Mouse (Mus musculus): ENCODE data around the gene Ap3b1. TPM values are rescaled to one million over a fixed set of nuclear protein-coding genes. Genes with fewer than 3 reads are reported as not detected.

Ap3b1 gene
- polyA plus RNA-seq, 1 experiment from 2014 or later = 15.7 TPM

DNA sequence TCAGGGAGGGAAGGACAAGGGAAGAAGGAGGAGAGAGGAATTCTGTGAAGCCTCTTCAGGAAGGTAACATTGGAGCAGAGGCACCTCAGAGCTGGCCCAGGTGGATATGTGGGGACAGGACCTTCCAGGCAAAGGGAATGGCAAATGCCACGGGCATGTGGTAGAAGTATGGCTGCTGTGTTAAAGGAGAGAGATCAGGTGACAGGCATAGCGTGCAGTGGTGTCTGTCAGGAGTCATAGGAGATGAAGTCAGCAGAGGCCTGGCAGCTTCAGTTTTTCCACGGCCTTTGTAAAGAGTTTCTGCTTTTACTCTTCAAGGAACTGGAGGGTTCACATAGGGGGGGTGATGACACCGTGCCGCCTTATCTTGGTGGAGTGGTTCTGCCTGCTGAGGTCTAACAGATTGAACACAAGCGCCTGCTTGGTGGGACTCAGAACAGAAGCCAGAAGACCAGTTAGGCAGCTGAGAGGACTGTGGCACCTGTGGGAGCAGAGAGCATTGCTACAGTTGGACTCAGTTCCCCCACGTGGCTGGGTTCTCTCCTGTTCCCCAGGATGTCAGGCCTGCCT lies 166.0 kb downstream of the Ap3b1 start:
- no peaks in the 10 kb centered on the region for H3K9me3 ChIP-seq (replicated peaks; ENCODE audit: control insufficient read depth, low read length)
- ATAC-seq (ENCODE audit: low read depth) = peak; percentile 68
- H3K9ac ChIP-seq (ENCODE audit: low read depth, low read length) = no peak overlapping the region
- no peak overlapping the region for H3K27ac ChIP-seq (ENCODE audit: low read length)
- no peak overlapping the region for H3K4me3 ChIP-seq (ENCODE audit: low read depth, low read length)
- H3K27me3 ChIP-seq (ENCODE audit: control insufficient read depth, insufficient read depth, low read depth, low read length) = no peaks in the 10 kb centered on the region
- H3K4me1 ChIP-seq (ENCODE audit: control insufficient read depth, low read depth, low read length) = peaks cover 2% of the 10 kb centered on the region
- no peaks in the 10 kb centered on the region; the same call in 1 of the 2 replicates for H3K36me3 ChIP-seq (ENCODE audit: control insufficient read depth, insufficient read depth)
- no peak overlapping the region for H3K4me2 ChIP-seq (ENCODE audit: low read depth, low read length)
- 31% methylated on average over 7 of the region's 7 CpGs for WGBS (ENCODE audit: insufficient replicate concordance)

DNA sequence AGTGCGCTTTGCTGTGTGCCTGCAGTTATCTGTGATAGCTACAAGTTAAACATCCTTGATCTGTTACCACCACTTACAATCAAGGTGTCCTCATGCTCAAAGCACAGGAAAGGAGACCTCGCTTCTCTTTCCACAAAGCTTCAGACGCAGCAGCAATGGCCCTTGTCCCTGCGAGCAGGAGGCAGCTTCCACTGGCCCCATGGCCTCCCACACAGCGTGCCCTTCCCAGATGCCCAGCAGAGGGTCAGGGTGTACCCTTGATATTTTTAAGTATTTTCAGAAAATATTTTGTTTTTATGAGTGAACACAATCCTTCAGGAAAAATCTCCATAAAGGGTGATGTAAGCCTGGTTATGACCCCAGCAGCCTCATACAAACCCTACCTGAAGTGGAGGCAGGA lies 170.4 kb downstream of the Ap3b1 start:
- H3K27ac ChIP-seq (ENCODE audit: low read length) = no peak overlapping the region
- no peak overlapping the region for H3K4me2 ChIP-seq (ENCODE audit: low read depth, low read length)
- WGBS (ENCODE audit: insufficient replicate concordance) = 83% methylated on average over 5 of the region's 5 CpGs
- H3K4me3 ChIP-seq (ENCODE audit: low read depth, low read length) = no peak overlapping the region
- H3K9ac ChIP-seq (ENCODE audit: low read depth, low read length) = no peak overlapping the region
- no peaks in the 10 kb centered on the region for H3K27me3 ChIP-seq (ENCODE audit: control insufficient read depth, insufficient read depth, low read depth, low read length)
- H3K36me3 ChIP-seq (ENCODE audit: control insufficient read depth, insufficient read depth) = no peaks in the 10 kb centered on the region; the same call in 1 of the 2 replicates
- ATAC-seq (ENCODE audit: low read depth) = no peak
- peaks cover 2% of the 10 kb centered on the region for H3K4me1 ChIP-seq (ENCODE audit: control insufficient read depth, low read depth, low read length)
- H3K9me3 ChIP-seq (replicated peaks; ENCODE audit: control insufficient read depth, low read length) = no peaks in the 10 kb centered on the region

DNA sequence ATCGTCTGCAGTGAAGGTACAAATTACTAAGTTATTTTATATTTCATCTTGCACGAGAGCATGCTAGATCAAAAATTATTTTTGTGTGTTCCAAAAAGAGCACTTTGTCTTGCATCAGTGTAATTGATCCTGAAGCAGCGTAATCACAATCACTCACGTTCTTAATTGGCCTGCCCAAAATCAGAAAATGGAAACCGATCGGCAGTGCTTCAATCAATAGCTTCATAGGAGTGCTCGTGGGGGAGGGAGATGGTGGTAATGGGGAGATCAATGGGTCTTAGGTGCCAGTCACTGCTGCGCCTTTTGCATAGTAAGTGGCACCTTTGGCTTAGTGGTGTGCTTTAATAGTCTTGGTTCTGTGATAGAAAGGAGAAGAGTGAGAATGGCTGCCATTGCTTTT lies 174.8 kb downstream of the Ap3b1 start:
- Histone ChIP-seq H3K4me3 (ENCODE audit: low read depth, low read length) (no peak overlapping the region), H3K9ac (ENCODE audit: low read depth, low read length) (no peak overlapping the region), H3K4me1 (ENCODE audit: control insufficient read depth, low read depth, low read length) (no peaks in the 10 kb centered on the region), H3K4me2 (ENCODE audit: low read depth, low read length) (no peak overlapping the region), H3K27me3 (ENCODE audit: control insufficient read depth, insufficient read depth, low read depth, low read length) (no peaks in the 10 kb centered on the region), H3K36me3 (ENCODE audit: control insufficient read depth, insufficient read depth) (no peaks in the 10 kb centered on the region), H3K27ac (ENCODE audit: low read length) (no peak overlapping the region), H3K9me3 (replicated peaks; ENCODE audit: control insufficient read depth, low read length) (no peaks in the 10 kb centered on the region)
- ATAC-seq (ENCODE audit: low read depth) = no peak
- 82% methylated on average over 8 of the region's 8 CpGs for WGBS (ENCODE audit: insufficient replicate concordance)

DNA sequence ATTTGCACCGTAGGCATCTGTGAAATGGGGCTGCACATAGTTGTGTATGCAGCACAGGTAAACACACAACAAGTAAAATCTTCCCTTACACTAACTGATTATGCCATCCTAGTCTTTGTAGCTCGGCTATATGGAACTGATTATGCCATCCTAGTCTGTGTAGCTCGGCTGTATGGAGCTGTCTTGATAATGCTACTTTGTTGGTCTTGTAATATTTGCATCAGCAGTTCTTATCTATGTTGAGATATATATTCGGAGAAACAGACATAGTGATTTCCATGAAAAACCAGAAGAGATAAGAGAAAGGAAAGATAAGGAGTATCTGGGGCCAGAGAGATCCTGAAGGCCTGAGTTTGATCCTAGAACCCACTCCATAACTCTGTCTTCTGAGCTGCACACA lies 178.6 kb downstream of the Ap3b1 start:
- H3K27ac ChIP-seq (ENCODE audit: low read length) = no peak overlapping the region
- H3K4me1 ChIP-seq (ENCODE audit: control insufficient read depth, low read depth, low read length) = no peaks in the 10 kb centered on the region; the same call in 1 of the 2 replicates
- 34% methylated on average over 4 of the region's 4 CpGs for WGBS (ENCODE audit: insufficient replicate concordance)
- no peak overlapping the region for H3K4me2 ChIP-seq (ENCODE audit: low read depth, low read length)
- no peaks in the 10 kb centered on the region for H3K9me3 ChIP-seq (replicated peaks; ENCODE audit: control insufficient read depth, low read length)
- H3K27me3 ChIP-seq (ENCODE audit: control insufficient read depth, insufficient read depth, low read depth, low read length) = no peaks in the 10 kb centered on the region
- no peak overlapping the region for H3K9ac ChIP-seq (ENCODE audit: low read depth, low read length)
- ATAC-seq (ENCODE audit: low read depth) = peak; percentile 24; the same call in 1 of the 2 replicates
- no peaks in the 10 kb centered on the region for H3K36me3 ChIP-seq (ENCODE audit: control insufficient read depth, insufficient read depth)
- no peak overlapping the region for H3K4me3 ChIP-seq (ENCODE audit: low read depth, low read length)

DNA sequence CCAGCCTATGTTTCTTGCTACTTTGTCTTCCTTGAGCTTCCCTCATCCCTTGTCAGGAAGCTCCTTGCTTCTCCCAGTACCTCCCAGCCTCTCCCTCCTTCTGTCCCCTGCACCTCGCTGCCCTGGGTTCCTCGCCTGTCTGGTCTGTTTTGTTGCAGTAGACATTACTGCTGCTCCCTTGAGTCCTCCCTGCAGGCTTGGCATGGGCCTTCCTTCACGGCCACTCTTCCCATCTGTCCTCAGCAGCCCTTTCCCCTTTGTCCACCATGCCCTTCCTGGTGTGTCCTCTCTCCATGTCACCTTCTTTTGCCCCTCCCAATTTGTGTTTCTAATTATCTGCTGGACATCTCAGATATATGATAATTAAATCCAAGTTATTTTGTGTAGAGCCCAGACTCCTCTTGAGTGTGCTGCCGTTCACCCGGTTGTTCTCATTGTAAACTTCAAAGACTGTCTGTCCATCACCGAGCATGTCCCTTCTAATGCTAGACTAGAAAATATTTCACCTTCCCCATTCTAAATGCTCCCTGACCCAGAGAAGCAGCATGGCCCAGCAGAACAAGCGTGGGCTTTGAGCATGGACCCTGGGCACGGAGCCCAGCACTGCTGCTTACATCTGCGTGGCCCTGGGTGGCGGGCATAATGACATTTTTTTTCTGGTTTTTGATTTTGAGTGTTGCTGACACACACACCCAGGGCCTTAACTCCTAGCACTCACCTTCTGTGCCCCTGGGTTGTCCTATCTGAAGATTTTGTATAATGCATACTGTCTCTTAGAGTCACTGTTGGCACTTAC lies 181.3 kb downstream of the Ap3b1 start:
- no peaks in the 10 kb centered on the region for H3K27me3 ChIP-seq (ENCODE audit: control insufficient read depth, insufficient read depth, low read depth, low read length)
- ATAC-seq (ENCODE audit: low read depth) = no peak
- 85% methylated on average over 10 of the region's 10 CpGs for WGBS (ENCODE audit: insufficient replicate concordance)
- no peak overlapping the region for H3K4me3 ChIP-seq (ENCODE audit: low read depth, low read length)
- no peak overlapping the region for H3K27ac ChIP-seq (ENCODE audit: low read length)
- H3K4me2 ChIP-seq (ENCODE audit: low read depth, low read length) = no peak overlapping the region
- H3K9ac ChIP-seq (ENCODE audit: low read depth, low read length) = no peak overlapping the region
- H3K4me1 ChIP-seq (ENCODE audit: control insufficient read depth, low read depth, low read length) = no peaks in the 10 kb centered on the region; the same call in 1 of the 2 replicates
- H3K9me3 ChIP-seq (replicated peaks; ENCODE audit: control insufficient read depth, low read length) = no peaks in the 10 kb centered on the region
- peaks cover 2% of the 10 kb centered on the region; the same call in 1 of the 2 replicates for H3K36me3 ChIP-seq (ENCODE audit: control insufficient read depth, insufficient read depth)

DNA sequence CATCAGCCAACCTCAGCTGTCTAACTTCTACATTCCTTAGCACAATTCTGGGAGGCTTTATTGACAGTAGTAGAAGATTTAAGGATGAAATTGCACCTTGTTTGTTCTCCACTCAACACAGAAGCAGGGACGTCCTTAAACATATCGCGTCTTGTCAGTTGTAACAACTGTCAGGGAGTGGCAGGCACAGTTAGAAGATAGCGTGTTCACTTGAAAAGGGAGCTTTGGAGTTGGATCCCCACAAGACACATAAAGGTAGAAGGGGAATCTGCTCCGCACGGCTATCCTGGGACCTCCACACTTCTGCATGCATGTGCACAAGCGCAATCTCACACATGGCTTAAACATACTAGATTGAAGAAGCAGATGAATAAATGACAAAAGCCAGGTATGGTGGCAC lies 183.3 kb downstream of the Ap3b1 start:
- ATAC-seq (ENCODE audit: low read depth) = peak; percentile 39
- 64% methylated on average over 7 of the region's 7 CpGs for WGBS (ENCODE audit: insufficient replicate concordance)

DNA sequence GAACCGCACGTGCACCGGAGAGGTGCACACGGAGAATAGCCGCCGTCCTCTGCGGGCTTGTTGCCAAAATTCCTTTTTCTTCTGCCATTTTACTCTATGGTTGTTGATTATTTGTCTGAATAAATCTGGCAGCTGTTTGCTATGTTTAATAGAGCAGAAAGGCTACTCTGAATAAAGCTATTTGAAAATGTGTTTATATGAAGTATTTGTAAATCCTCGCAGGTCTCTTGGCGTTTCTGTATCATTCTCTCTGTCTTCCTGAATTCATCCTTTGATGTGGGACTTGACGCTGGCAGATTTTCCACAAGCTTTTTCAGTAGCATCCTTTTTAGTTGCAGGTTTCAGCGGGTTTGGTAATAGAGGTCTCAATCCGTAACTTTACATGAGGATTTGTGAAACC lies 185.5 kb downstream of the Ap3b1 start:
- H3K27ac ChIP-seq (ENCODE audit: low read length) = no peak overlapping the region
- no peak overlapping the region for H3K9ac ChIP-seq (ENCODE audit: low read depth, low read length)
- H3K36me3 ChIP-seq (ENCODE audit: control insufficient read depth, insufficient read depth) = peaks cover 2% of the 10 kb centered on the region; the same call in 1 of the 2 replicates
- no peaks in the 10 kb centered on the region; the same call in 1 of the 2 replicates for H3K4me1 ChIP-seq (ENCODE audit: control insufficient read depth, low read depth, low read length)
- no peak overlapping the region for H3K4me3 ChIP-seq (ENCODE audit: low read depth, low read length)
- no peaks in the 10 kb centered on the region for H3K27me3 ChIP-seq (ENCODE audit: control insufficient read depth, insufficient read depth, low read depth, low read length)
- no peak for ATAC-seq (ENCODE audit: low read depth)
- no peaks in the 10 kb centered on the region for H3K9me3 ChIP-seq (replicated peaks; ENCODE audit: control insufficient read depth, low read length)
- WGBS (ENCODE audit: insufficient replicate concordance) = 88% methylated on average over 12 of the region's 12 CpGs
- no peak overlapping the region for H3K4me2 ChIP-seq (ENCODE audit: low read depth, low read length)

More for the DNA sequence above, 183.3 kb downstream of the Ap3b1 start:
- Histone ChIP-seq H3K27ac (ENCODE audit: low read length) (no peak overlapping the region), H3K4me3 (ENCODE audit: low read depth, low read length) (no peak overlapping the region), H3K9ac (ENCODE audit: low read depth, low read length) (no peak overlapping the region), H3K9me3 (replicated peaks; ENCODE audit: control insufficient read depth, low read length) (no peaks in the 10 kb centered on the region), H3K27me3 (ENCODE audit: control insufficient read depth, insufficient read depth, low read depth, low read length) (no peaks in the 10 kb centered on the region), H3K36me3 (ENCODE audit: control insufficient read depth, insufficient read depth) (peaks cover 2% of the 10 kb centered on the region; the same call in 1 of the 2 replicates), H3K4me2 (ENCODE audit: low read depth, low read length) (no peak overlapping the region), H3K4me1 (ENCODE audit: control insufficient read depth, low read depth, low read length) (no peaks in the 10 kb centered on the region; the same call in 1 of the 2 replicates)

DNA sequence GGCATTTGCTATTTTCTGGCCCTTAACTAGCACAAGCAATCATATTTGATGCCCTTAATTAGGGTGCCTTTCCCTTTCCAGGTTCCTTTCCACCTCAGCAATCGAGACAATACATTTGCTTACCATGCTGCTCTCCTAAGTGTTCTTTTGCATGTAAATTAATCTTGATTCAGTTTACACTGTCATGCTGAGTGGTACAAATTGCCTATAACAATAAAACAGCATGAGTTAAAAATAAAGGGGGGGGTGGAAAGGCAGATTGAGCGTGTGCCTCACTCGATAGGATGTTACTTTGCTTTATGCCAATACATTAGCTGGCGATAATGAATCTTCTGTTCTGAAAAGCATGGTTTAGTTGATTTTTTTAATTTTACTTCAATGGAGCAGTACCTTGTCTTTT lies 187.0 kb downstream of the Ap3b1 start:
- Histone ChIP-seq H3K27me3 (ENCODE audit: control insufficient read depth, insufficient read depth, low read depth, low read length) (no peaks in the 10 kb centered on the region), H3K9me3 (replicated peaks; ENCODE audit: control insufficient read depth, low read length) (no peaks in the 10 kb centered on the region), H3K36me3 (ENCODE audit: control insufficient read depth, insufficient read depth) (peaks cover 2% of the 10 kb centered on the region; the same call in 1 of the 2 replicates), H3K4me2 (ENCODE audit: low read depth, low read length) (no peak overlapping the region), H3K4me1 (ENCODE audit: control insufficient read depth, low read depth, low read length) (no peaks in the 10 kb centered on the region; the same call in 1 of the 2 replicates), H3K9ac (ENCODE audit: low read depth, low read length) (no peak overlapping the region), H3K4me3 (ENCODE audit: low read depth, low read length) (no peak overlapping the region), H3K27ac (ENCODE audit: low read length) (no peak overlapping the region)
- 79% methylated on average over 4 of the region's 4 CpGs for WGBS (ENCODE audit: insufficient replicate concordance)
- no peak for ATAC-seq (ENCODE audit: low read depth)

DNA sequence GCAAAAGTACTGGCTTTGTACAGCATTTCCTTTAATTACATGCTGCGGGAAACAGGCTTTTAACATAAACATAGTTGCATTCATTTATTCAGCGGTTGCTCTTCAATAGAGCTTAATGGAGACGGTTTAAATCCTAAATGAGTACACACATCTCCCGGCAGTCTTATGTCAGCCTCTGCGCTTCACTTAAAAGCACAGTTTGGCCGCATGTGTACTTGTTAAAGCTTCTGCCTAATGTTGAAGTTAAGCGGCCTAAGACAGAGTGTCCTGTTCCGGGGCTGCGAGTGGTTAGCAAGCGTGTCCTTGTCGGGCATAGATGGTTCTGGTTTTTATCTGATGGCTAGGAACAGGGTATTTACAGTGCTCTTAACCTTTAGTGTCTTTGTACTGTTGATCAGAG lies 187.5 kb downstream of the Ap3b1 start:
- no peaks in the 10 kb centered on the region for H3K9me3 ChIP-seq (replicated peaks; ENCODE audit: control insufficient read depth, low read length)
- H3K4me3 ChIP-seq (ENCODE audit: low read depth, low read length) = no peak overlapping the region
- peaks cover 2% of the 10 kb centered on the region; the same call in 1 of the 2 replicates for H3K36me3 ChIP-seq (ENCODE audit: control insufficient read depth, insufficient read depth)
- no peak for ATAC-seq (ENCODE audit: low read depth)
- H3K27me3 ChIP-seq (ENCODE audit: control insufficient read depth, insufficient read depth, low read depth, low read length) = no peaks in the 10 kb centered on the region
- H3K4me1 ChIP-seq (ENCODE audit: control insufficient read depth, low read depth, low read length) = no peaks in the 10 kb centered on the region; the same call in 1 of the 2 replicates
- H3K4me2 ChIP-seq (ENCODE audit: low read depth, low read length) = no peak overlapping the region
- H3K9ac ChIP-seq (ENCODE audit: low read depth, low read length) = no peak overlapping the region
- 85% methylated on average over 11 of the region's 11 CpGs for WGBS (ENCODE audit: insufficient replicate concordance)
- H3K27ac ChIP-seq (ENCODE audit: low read length) = no peak overlapping the region
